Mouse (Mus musculus): Measurements from ENCODE around the gene Olfr1312. TPM values are rescaled to one million over a fixed set of nuclear protein-coding genes. Genes with fewer than 3 reads are reported as not detected.
"Not testable (repeated sequence)": the region's sequence is repeated elsewhere in the genome, so short reads cannot be mapped to it uniquely, and the experiment has no call there.

The Olfr1312 gene
- polyA plus RNA-seq (2017; shearing (Covaris generic)), result under 1 TPM in 1 of 2 experiments, not detected in 1; 0.08 TPM

GRCm38 (mm10) chr2:112050138-112050537 lies at the start of gene Olfr1312:
Olfr1312 (minus strand) TSS chr2:112050238.
- no peak for ATAC-seq

GRCm38 (mm10) chr2:112096681-112097080 lies 46.6 kb upstream of the Olfr1312 start, which contains the start of gene Olfr1314:
Olfr1314 (minus strand) TSS chr2:112096781.
- no peak for ATAC-seq

- no peak for ATAC-seq
Observed at GRCm38 (mm10) chr2:112077743-112078142, 27.7 kb upstream of the Olfr1312 start, which contains the start of gene Olfr1313. Olfr1313 (minus strand) TSS chr2:112077843.

GRCm38 (mm10) chr2:112026971-112027370 lies 23.1 kb downstream of the Olfr1312 start:
- ATAC-seq, result not testable (repeated sequence)

- ATAC-seq, result no peak
Observed at GRCm38 (mm10) chr2:112024312-112024711, 25.7 kb downstream of the Olfr1312 start, which contains the start of gene Olfr1311. Olfr1311 (minus strand) TSS chr2:112024412.

DNA sequence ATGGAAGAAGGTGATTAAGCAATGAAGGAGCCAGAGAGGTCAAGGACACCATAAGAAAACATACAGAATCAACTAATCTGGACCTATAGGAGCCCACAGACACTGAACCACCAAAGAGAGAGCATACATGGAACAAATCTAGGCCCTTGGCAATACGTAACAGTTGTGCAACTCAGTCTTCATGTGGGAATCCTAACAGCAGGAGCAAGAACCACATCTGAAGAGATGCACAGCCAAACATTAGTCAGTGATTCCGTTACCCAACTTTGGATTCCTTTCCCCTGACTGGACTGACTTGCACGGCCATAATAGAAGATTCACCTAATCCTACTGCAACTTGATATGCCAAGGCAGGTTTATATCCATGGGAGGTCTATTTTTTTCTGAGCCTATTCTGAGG lies 35.1 kb downstream of the Olfr1312 start:
- no peak for ATAC-seq

DNA sequence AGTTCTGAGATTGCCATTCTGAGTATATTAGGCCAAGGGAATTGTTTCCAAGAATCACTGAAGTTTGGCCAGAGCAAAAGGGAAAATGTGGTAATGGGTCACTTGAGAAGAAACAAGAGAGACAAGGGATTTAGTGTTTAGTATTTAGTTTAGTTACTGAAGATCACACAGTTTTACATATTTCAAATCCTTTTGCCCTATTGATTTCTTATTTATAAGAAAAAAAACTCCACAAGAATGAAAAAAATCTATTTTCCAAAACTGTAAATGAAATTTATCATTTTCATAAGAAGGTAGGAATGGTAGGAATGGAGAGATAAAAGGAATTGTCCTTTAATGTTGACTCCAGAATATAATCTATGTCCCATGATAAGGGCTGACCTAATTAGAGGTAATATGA lies 37.4 kb downstream of the Olfr1312 start, which contains the start of gene Olfr1310:
Gene Olfr1310 (minus strand): TSS at position 101 of the 400 bp plus-strand sequence.
- ATAC-seq, result no peak

DNA sequence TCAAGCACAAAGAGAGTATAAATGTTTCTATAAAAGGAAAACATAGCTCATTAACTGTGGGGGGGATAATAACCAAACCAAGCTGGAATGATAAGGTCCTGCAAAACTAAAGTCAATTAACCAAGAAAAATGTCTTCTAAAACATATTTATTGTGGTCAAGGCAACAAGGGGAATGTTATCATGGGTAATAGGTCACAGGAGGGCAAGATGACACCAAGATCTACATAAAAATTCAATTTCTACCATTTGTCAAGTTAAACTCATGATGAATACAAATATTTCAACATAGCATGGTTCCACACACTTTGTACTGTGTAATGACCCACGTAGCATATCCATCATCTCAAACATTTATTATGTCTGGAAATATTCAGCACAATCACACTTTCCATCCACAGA lies 59.9 kb downstream of the Olfr1312 start, which contains the start of gene Olfr1309:
Gene Olfr1309 (minus strand): TSS at position 101 of the 400 bp plus-strand sequence.
- ATAC-seq, result no peak

Other genes starting within 250 kb of the Olfr1312 start
- gene Olfr1303, start 229.9 kb downstream of the Olfr1312 start, polyA plus RNA-seq (2017; shearing (Covaris generic)), result not detected
- gene Olfr1305, start 173.1 kb downstream of the Olfr1312 start, polyA plus RNA-seq (2017; shearing (Covaris generic)), result not detected
- not detected for gene Olfr1306, start 134.0 kb downstream of the Olfr1312 start, polyA plus RNA-seq (2017; shearing (Covaris generic))
- under 1 TPM; 0.04 to 0.09 TPM for gene Olfr1307, start 100.8 kb downstream of the Olfr1312 start, polyA plus RNA-seq (2017; shearing (Covaris generic))
- not detected for gene Olfr1308, start 85.3 kb downstream of the Olfr1312 start, polyA plus RNA-seq (2017; shearing (Covaris generic))
- gene Olfr1309, start 60.0 kb downstream of the Olfr1312 start, polyA plus RNA-seq (2017; shearing (Covaris generic)), result not detected
- not detected for gene Olfr1310, start 37.5 kb downstream of the Olfr1312 start, polyA plus RNA-seq (2017; shearing (Covaris generic))
- gene Olfr1311, start 25.8 kb downstream of the Olfr1312 start, polyA plus RNA-seq (2017; shearing (Covaris generic)), result not detected
- gene Olfr1313, start 27.6 kb upstream of the Olfr1312 start, polyA plus RNA-seq (2017; shearing (Covaris generic)), result not detected
- gene Olfr1314, start 46.5 kb upstream of the Olfr1312 start, polyA plus RNA-seq (2017; shearing (Covaris generic)), result not detected
- gene Olfr1315-ps1, start 65.2 kb upstream of the Olfr1312 start, polyA plus RNA-seq (2017; shearing (Covaris generic)), result not detected
- not detected for gene Olfr1316, start 84.7 kb upstream of the Olfr1312 start, polyA plus RNA-seq (2017; shearing (Covaris generic))
- not detected for gene Olfr1317, start 90.1 kb upstream of the Olfr1312 start, polyA plus RNA-seq (2017; shearing (Covaris generic))
- not detected for gene Olfr1318, start 104.0 kb upstream of the Olfr1312 start, polyA plus RNA-seq (2017; shearing (Covaris generic))
- 10 to 100 TPM; 23.6 to 39.7 TPM for gene Lpcat4, start 189.2 kb upstream of the Olfr1312 start, polyA plus RNA-seq (2017; shearing (Covaris generic))
- gene Nutm1, start 209.1 kb upstream of the Olfr1312 start, polyA plus RNA-seq (2017; shearing (Covaris generic)), result not detected
- gene Nop10, start 211.7 kb upstream of the Olfr1312 start, polyA plus RNA-seq (2017; shearing (Covaris generic)), result 100 to 1,000 TPM; 153 to 229 TPM
- gene Slc12a6, start 215.6 kb upstream of the Olfr1312 start, polyA plus RNA-seq (2017; shearing (Covaris generic)), result 10 to 100 TPM; 51.7 to 61.2 TPM
- gene Gm21985, start 216.1 kb upstream of the Olfr1312 start, polyA plus RNA-seq (2017; shearing (Covaris generic)), result not detected

Data from CD4-positive, CD25-positive, alpha-beta regulatory T cell, adult 4 months (primary cell).